Comparison of ENCODE assay signal across 7 mouse cellular contexts in genomic region chr15:98001321-98002112, GRCm38 (mm10). TPM values are rescaled to one million over a fixed set of nuclear protein-coding genes. Genes with fewer than 3 reads are reported as not detected.
DNase-seq lines count a peak whose midpoint lies in the region; ATAC-seq and TF ChIP-seq lines count a peak whose summit lies in the region.

No protein-coding gene starts in this region.

- H3K9me3 ChIP-seq in embryonic facial prominence, embryonic 12.5 days, result no peaks in the 10 kb centered on the region
- H3K9me3 ChIP-seq in hindbrain, postnatal 0 days (ENCODE audit: low read length), result no peaks in the 10 kb centered on the region
- no peaks in the 10 kb centered on the region for H3K9me3 ChIP-seq in lung, postnatal 0 days (ENCODE audit: low read length)

- peaks cover 2% of the 10 kb centered on the region; the same call in 1 of the 2 replicates for H3K27me3 ChIP-seq in embryonic facial prominence, embryonic 12.5 days
- H3K27me3 ChIP-seq in hindbrain, postnatal 0 days (ENCODE audit: insufficient read depth, low read length), result peaks cover 48% of the 10 kb centered on the region
- H3K27me3 ChIP-seq in lung, postnatal 0 days (replicated peaks; ENCODE audit: insufficient read depth, low read length), result peaks cover 63% of the 10 kb centered on the region

- DNase-seq in R1 (ENCODE audit: low read depth, low spot score), result peak; percentile 44
- DNase-seq in hindbrain, postnatal 0 days (ENCODE audit: low spot score), result peak; percentile 43
- peak; percentile 37 for DNase-seq in lung, postnatal 0 days (ENCODE audit: low spot score)
- DNase-seq in frontal cortex, postnatal 10 days (ENCODE audit: low spot score in 2 of 2), result no peak
- no peak for DNase-seq in thymus, postnatal 25 days
- no peak for DNase-seq in adrenal gland, postnatal 10 days

- ATAC-seq in embryonic facial prominence, embryonic 12.5 days (ENCODE audit: insufficient number of reproducible peaks, insufficient read depth, low FRiP score, low TSS enrichment), result no peak; the same call in none of the 2 replicates
- peak; percentile 19; the same call in 1 of the 2 replicates for ATAC-seq in hindbrain, postnatal 0 days
- ATAC-seq in lung, postnatal 0 days, result peak; percentile 32; the same call in 1 of the 2 replicates

- H3K4me3 ChIP-seq in embryonic facial prominence, embryonic 12.5 days, result peak overlapping the region; percentile 67
- peak overlapping the region; percentile 31 for H3K4me3 ChIP-seq in hindbrain, postnatal 0 days (ENCODE audit: low read length)
- H3K4me3 ChIP-seq in lung, postnatal 0 days (ENCODE audit: low read depth, low read length), result peak overlapping the region; percentile 23

- H3K4me2 ChIP-seq in embryonic facial prominence, embryonic 12.5 days (replicated peaks), result peak overlapping the region; percentile 81
- peak overlapping the region; percentile 61 for H3K4me2 ChIP-seq in hindbrain, postnatal 0 days (ENCODE audit: low read depth, low read length)
- peak overlapping the region; percentile 51 for H3K4me2 ChIP-seq in lung, postnatal 0 days (replicated peaks; ENCODE audit: low read depth, low read length)

- WGBS in embryonic facial prominence, embryonic 12.5 days, result 1% methylated on average over 37 of the region's 37 CpGs
- WGBS in hindbrain, postnatal 0 days, result 3% methylated on average over 37 of the region's 37 CpGs
- WGBS in lung, postnatal 0 days, result 3% methylated on average over 37 of the region's 37 CpGs

- no peak for TF ChIP-seq EP300 in lung, postnatal 0 days (IDR thresholded peaks at IDR 0.05)

- H3K27ac ChIP-seq in embryonic facial prominence, embryonic 12.5 days, result peak overlapping the region; percentile 93
- H3K27ac ChIP-seq in hindbrain, postnatal 0 days, result peak overlapping the region; percentile 45
- H3K27ac ChIP-seq in lung, postnatal 0 days (ENCODE audit: low read length), result no peak overlapping the region

- peak overlapping the region; percentile 84 for H3K9ac ChIP-seq in embryonic facial prominence, embryonic 12.5 days
- peak overlapping the region; percentile 47 for H3K9ac ChIP-seq in hindbrain, postnatal 0 days (replicated peaks; ENCODE audit: low read length)
- no peak overlapping the region for H3K9ac ChIP-seq in lung, postnatal 0 days (replicated peaks; ENCODE audit: low read depth)

- peaks cover 32% of the 10 kb centered on the region for H3K4me1 ChIP-seq in embryonic facial prominence, embryonic 12.5 days
- peaks cover 39% of the 10 kb centered on the region for H3K4me1 ChIP-seq in hindbrain, postnatal 0 days (ENCODE audit: insufficient read depth, low read length)
- peaks cover 24% of the 10 kb centered on the region; the same call in 1 of the 2 replicates for H3K4me1 ChIP-seq in lung, postnatal 0 days (ENCODE audit: insufficient read depth, low read depth, low read length)

- peaks cover 23% of the 10 kb centered on the region for H3K36me3 ChIP-seq in embryonic facial prominence, embryonic 12.5 days
- H3K36me3 ChIP-seq in hindbrain, postnatal 0 days (ENCODE audit: insufficient read depth, low read length), result no peaks in the 10 kb centered on the region
- H3K36me3 ChIP-seq in lung, postnatal 0 days (ENCODE audit: insufficient read depth, low read length), result no peaks in the 10 kb centered on the region

- TF ChIP-seq CTCF in hindbrain, postnatal 0 days (IDR thresholded peaks at IDR 0.05; ENCODE audit: low read depth), result peak; percentile 20; the same call in 1 of the 2 replicates
- TF ChIP-seq CTCF in lung, postnatal 0 days (IDR thresholded peaks at IDR 0.05), result peak; percentile 35; the same call in 1 of the 2 replicates

RNA-seq across cellular contexts. Expression of gene Col2a1, which starts 3.0 kb away (rescaled TPM):
- polyA plus RNA-seq in embryonic facial prominence, embryonic 12.5 days (2016; fragmentation: Nextera tagmentation; extraction: Ambion mirVana), result 377 and 433 TPM in 2 replicates
- 19.3 and 28.9 TPM in 2 replicates for total RNA-seq in hindbrain, postnatal 0 days (2014; rRNA removed)
- 7.4 and 8.1 TPM in 2 replicates for polyA plus RNA-seq in hindbrain, postnatal 0 days (2015; fragmentation: Nextera tagmentation; extraction: Ambion mirVana)
- polyA plus RNA-seq in lung, postnatal 0 days (2015; fragmentation: Nextera tagmentation; extraction: Ambion mirVana), result 0.18 TPM in 1 of 2 replicates, not detected in the other
- total RNA-seq in adrenal gland, postnatal 10 days (2021), result 10 to 100 TPM in 1 of 2 experiments, under 1 TPM in 1; 0.33 to 17.3 TPM

RNA-seq across cellular contexts. Expression of gene Tmem106c, which starts 37.5 kb away (rescaled TPM):
- polyA plus RNA-seq in embryonic facial prominence, embryonic 12.5 days (2016; fragmentation: Nextera tagmentation; extraction: Ambion mirVana), result 35.9 and 37.6 TPM in 2 replicates
- 53.7 and 57.9 TPM in 2 replicates for total RNA-seq in hindbrain, postnatal 0 days (2014; rRNA removed)
- 55.9 and 57.9 TPM in 2 replicates for polyA plus RNA-seq in hindbrain, postnatal 0 days (2015; fragmentation: Nextera tagmentation; extraction: Ambion mirVana)
- polyA plus RNA-seq in lung, postnatal 0 days (2015; fragmentation: Nextera tagmentation; extraction: Ambion mirVana), result 30.3 and 36.7 TPM in 2 replicates
- 10 to 100 TPM; 38.1 to 49.5 TPM for total RNA-seq in adrenal gland, postnatal 10 days (2021)

Comparison
In these comparisons a context has a peak if more than half of its experiments do, and no peak if none do; other contexts are left out.
1. DNase-seq: peak in R1 (single experiment), hindbrain, postnatal 0 days (single experiment) and lung, postnatal 0 days (single experiment); none in frontal cortex, postnatal 10 days (0 of 2), thymus, postnatal 25 days (single experiment) and adrenal gland, postnatal 10 days (single experiment).
2. RNA of gene Col2a1, which starts 3.0 kb away (polyA plus RNA-seq): 377 to 433 TPM in embryonic facial prominence, embryonic 12.5 days; 7.4 to 8.1 TPM in hindbrain, postnatal 0 days and 0.18 TPM in lung, postnatal 0 days; every median in the first group is over 10 times any median in the second.
3. Peak in every context shown above with its lines, with median percentiles within 50 percentile points of each other: H3K4me2 ChIP-seq and H3K4me3 ChIP-seq.